In the genomic region with DNA sequence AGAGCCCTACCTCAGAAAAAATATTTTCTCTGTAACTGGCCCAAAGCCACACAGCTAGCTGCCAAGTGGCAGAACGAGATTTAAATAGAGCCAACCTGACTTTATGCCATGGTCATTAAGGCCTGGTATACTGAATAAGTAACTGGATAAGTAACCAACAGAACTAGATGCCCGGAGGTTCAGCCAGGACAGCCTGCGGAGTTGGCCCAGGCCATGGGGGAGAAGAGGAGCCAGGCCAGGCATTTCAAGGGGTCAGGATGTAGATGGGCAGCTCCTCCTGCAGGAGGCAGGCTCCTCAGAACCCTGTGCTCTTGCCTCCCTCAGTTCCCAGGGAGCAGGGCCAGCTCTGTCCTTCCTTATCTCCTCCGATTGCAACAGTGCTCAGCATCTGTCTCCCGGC, we compare ENCODE assay signal across 13 mouse cellular contexts. TPM values are rescaled to one million over a fixed set of nuclear protein-coding genes. Genes with fewer than 3 reads are reported as not detected.
DNase-seq lines count a peak whose midpoint lies in the region; ATAC-seq and TF ChIP-seq lines count a peak whose summit lies in the region.
"Had no signal": no experiment of that assay in that cellular context is flagged by ENCODE, and none has a peak within 500 bp of the region (broad histone marks: within the 10 kb centered on the region; RNA-seq: fewer than 3 reads in every experiment).

No protein-coding gene starts in this region.

- peak; percentile 37 for TF ChIP-seq CTCF in liver, postnatal 0 days (IDR thresholded peaks at IDR 0.05; ENCODE audit: low read depth)
- peak; percentile 45; the same call in 1 of the 2 replicates for TF ChIP-seq CTCF in testis, adult 2 months (IDR thresholded peaks at IDR 0.05; ENCODE audit: control insufficient read depth, insufficient read depth, insufficient replicate concordance, low read depth, low read length)

- peaks cover 6% of the 10 kb centered on the region for H3K4me1 ChIP-seq in liver, postnatal 0 days (ENCODE audit: insufficient read depth)
- peaks cover 15% of the 10 kb centered on the region for H3K4me1 ChIP-seq in liver, embryonic 11.5 days (replicated peaks; ENCODE audit: control insufficient read depth, insufficient read depth, low read length)
- H3K4me1 ChIP-seq in testis, adult 2 months (ENCODE audit: control insufficient read depth, insufficient read depth, low read length), result peaks cover 7% of the 10 kb centered on the region

- no peak overlapping the region for H3K27ac ChIP-seq in liver, postnatal 0 days (ENCODE audit: low read depth)
- H3K27ac ChIP-seq in liver, embryonic 11.5 days (ENCODE audit: low read depth, low read length), result no peak overlapping the region
- H3K27ac ChIP-seq in testis, adult 2 months (ENCODE audit: control insufficient read depth, insufficient read depth, low read depth, low read length), result no peak overlapping the region
- H3K27ac ChIP-seq: embryonic facial prominence, embryonic 10.5 days; limb, embryonic 10.5 days had no signal

- H3K9ac ChIP-seq in liver, postnatal 0 days (replicated peaks), result no peak overlapping the region
- no peak overlapping the region for H3K9ac ChIP-seq in liver, embryonic 11.5 days (ENCODE audit: low read depth, low read length)

- ATAC-seq in liver, postnatal 0 days, result no peak
- ATAC-seq in liver, embryonic 11.5 days (replicated peaks; ENCODE audit: low FRiP score), result no peak
- ATAC-seq: forebrain, embryonic 16.5 days; intestine, embryonic 16.5 days had no signal

- no peaks in the 10 kb centered on the region for H3K27me3 ChIP-seq in liver, postnatal 0 days (ENCODE audit: insufficient read depth, low read length)
- no peaks in the 10 kb centered on the region for H3K27me3 ChIP-seq in liver, embryonic 11.5 days (replicated peaks; ENCODE audit: control insufficient read depth, insufficient read depth, low read length)
- no peaks in the 10 kb centered on the region for H3K27me3 ChIP-seq in testis, adult 2 months (ENCODE audit: control insufficient read depth, insufficient read depth, low read length)

- TF ChIP-seq POLR2A in testis, adult 2 months (IDR thresholded peaks at IDR 0.05; ENCODE audit: control insufficient read depth, low read depth, low read length), result no peak

- DNase-seq in gastrocnemius, adult 18-20 months (ENCODE audit: low spot score), result peak; percentile 77
- no peak for DNase-seq in gastrocnemius, postnatal 4 days (ENCODE audit: low spot score in 2 of 2)
- no peak for DNase-seq in liver, postnatal 0 days
- DNase-seq in liver, embryonic 11.5 days (ENCODE audit: low spot score), result no peak
- peak; percentile 72 for DNase-seq in gastrocnemius, postnatal 25 days
- DNase-seq in right cerebral cortex, postnatal 25 days, result no peak
- DNase-seq: lung, postnatal 14 days had no signal

- TF ChIP-seq EP300 in liver, postnatal 0 days (IDR thresholded peaks at IDR 0.05; ENCODE audit: low read depth), result no peak

- no peaks in the 10 kb centered on the region for H3K36me3 ChIP-seq in liver, postnatal 0 days (replicated peaks; ENCODE audit: insufficient read depth, low read length)
- no peaks in the 10 kb centered on the region for H3K36me3 ChIP-seq in liver, embryonic 11.5 days (ENCODE audit: control insufficient read depth, insufficient read depth, low read length)
- no peaks in the 10 kb centered on the region for H3K36me3 ChIP-seq in testis, adult 2 months (ENCODE audit: control insufficient read depth, insufficient read depth, low read length)
- H3K36me3 ChIP-seq: embryonic facial prominence, embryonic 10.5 days; limb, embryonic 10.5 days had no signal

- H3K9me3 ChIP-seq in liver, postnatal 0 days (ENCODE audit: low read length), result no peaks in the 10 kb centered on the region
- no peaks in the 10 kb centered on the region for H3K9me3 ChIP-seq in liver, embryonic 11.5 days (ENCODE audit: control insufficient read depth, low read length)
- H3K9me3 ChIP-seq: embryonic facial prominence, embryonic 10.5 days; limb, embryonic 10.5 days had no signal

- WGBS in liver, postnatal 0 days (ENCODE audit: insufficient replicate concordance), result 72% methylated on average over 5 of the region's 5 CpGs
- 66% methylated on average over 5 of the region's 5 CpGs for WGBS in liver, embryonic 11.5 days

- H3K4me3 ChIP-seq in liver, postnatal 0 days (ENCODE audit: low read depth, low read length), result no peak overlapping the region
- no peak overlapping the region for H3K4me3 ChIP-seq in liver, embryonic 11.5 days (ENCODE audit: low read depth, low read length)
- H3K4me3 ChIP-seq in testis, adult 2 months (ENCODE audit: control insufficient read depth, low read depth, low read length), result no peak overlapping the region
- H3K4me3 ChIP-seq: embryonic facial prominence, embryonic 10.5 days; limb, embryonic 10.5 days had no signal

- no peak overlapping the region for H3K4me2 ChIP-seq in liver, postnatal 0 days (ENCODE audit: low read depth, low read length)
- H3K4me2 ChIP-seq in liver, embryonic 11.5 days, result no peak overlapping the region

RNA-seq across cellular contexts. Expression of a gene that starts 6.4 kb away (rescaled TPM):
- total RNA-seq in gastrocnemius, adult 18-20 months (2021), result 1 to 10 TPM; 1.2 to 1.3 TPM
- total RNA-seq in gastrocnemius, postnatal 4 days (2021), result 1 to 10 TPM; 4.0 to 4.8 TPM
- polyA plus RNA-seq in liver, postnatal 0 days (2015; fragmentation: Nextera tagmentation; extraction: Ambion mirVana), result 4.3 and 4.9 TPM in 2 replicates
- polyA plus RNA-seq in liver, embryonic 11.5 days (2014; fragmentation: Nextera tagmentation; extraction: Ambion mirVana), result 9.1 TPM in 2 replicates
- 1 to 10 TPM; 1.3 to 1.4 TPM for total RNA-seq in gastrocnemius, postnatal 25 days (2021)
- 16.3 and 16.9 TPM in 2 replicates for polyA plus RNA-seq in testis, adult 2 months (2012; rRNA removed)

RNA-seq across cellular contexts. Expression of a gene that starts 15.3 kb away (rescaled TPM):
- total RNA-seq in gastrocnemius, adult 18-20 months (2021), result 1 to 10 TPM; 4.7 to 6.0 TPM
- 10 to 100 TPM; 68.5 to 82.9 TPM for total RNA-seq in gastrocnemius, postnatal 4 days (2021)
- polyA plus RNA-seq in liver, postnatal 0 days (2015; fragmentation: Nextera tagmentation; extraction: Ambion mirVana), result 28.5 and 28.8 TPM in 2 replicates
- 132 and 155 TPM in 2 replicates for polyA plus RNA-seq in liver, embryonic 11.5 days (2014; fragmentation: Nextera tagmentation; extraction: Ambion mirVana)
- 10 to 100 TPM in 1 of 2 experiments, 1 to 10 TPM in 1; 6.5 to 11.3 TPM for total RNA-seq in gastrocnemius, postnatal 25 days (2021)
- polyA plus RNA-seq in testis, adult 2 months (2012; rRNA removed), result 20.0 and 25.4 TPM in 2 replicates

RNA-seq across cellular contexts. Expression of a gene that starts 54.5 kb away (rescaled TPM):
- 10 to 100 TPM; 62.1 to 62.7 TPM for total RNA-seq in gastrocnemius, adult 18-20 months (2021)
- 10 to 100 TPM; 70.5 to 75.0 TPM for total RNA-seq in gastrocnemius, postnatal 4 days (2021)
- polyA plus RNA-seq in liver, postnatal 0 days (2015; fragmentation: Nextera tagmentation; extraction: Ambion mirVana), result 44.1 and 46.5 TPM in 2 replicates
- polyA plus RNA-seq in liver, embryonic 11.5 days (2014; fragmentation: Nextera tagmentation; extraction: Ambion mirVana), result 175 and 190 TPM in 2 replicates
- total RNA-seq in gastrocnemius, postnatal 25 days (2021), result 10 to 100 TPM; 42.2 to 50.1 TPM
- 19.9 and 21.5 TPM in 2 replicates for polyA plus RNA-seq in testis, adult 2 months (2012; rRNA removed)

RNA-seq across cellular contexts. Expression of a gene that starts 55.0 kb away (rescaled TPM):
- total RNA-seq in gastrocnemius, adult 18-20 months (2021), result 10 to 100 TPM; 10.5 to 12.3 TPM
- total RNA-seq in gastrocnemius, postnatal 4 days (2021), result 10 to 100 TPM; 12.8 to 22.8 TPM
- polyA plus RNA-seq in liver, postnatal 0 days (2015; fragmentation: Nextera tagmentation; extraction: Ambion mirVana), result not detected in 2 replicates
- polyA plus RNA-seq in liver, embryonic 11.5 days (2014; fragmentation: Nextera tagmentation; extraction: Ambion mirVana), result 1.4 and 5.3 TPM in 2 replicates
- 1 to 10 TPM in 1 of 2 experiments, not detected in 1; 6.7 TPM for total RNA-seq in gastrocnemius, postnatal 25 days (2021)
- polyA plus RNA-seq in testis, adult 2 months (2012; rRNA removed), result 5.1 and 5.6 TPM in 2 replicates
- polyA plus RNA-seq: heart, postnatal 0 days had no signal

Comparison
In these comparisons a context has a peak if more than half of its experiments do, and no peak if none do; other contexts are left out.
1. DNase-seq: peak in gastrocnemius, adult 18-20 months (single experiment) and gastrocnemius, postnatal 25 days (single experiment); none in gastrocnemius, postnatal 4 days (0 of 2), liver, postnatal 0 days (single experiment), liver, embryonic 11.5 days (single experiment) and right cerebral cortex, postnatal 25 days (single experiment).
2. RNA of a gene that starts 15.3 kb away (total RNA-seq): 68.5 to 82.9 TPM in gastrocnemius, postnatal 4 days; 6.5 to 11.3 TPM in gastrocnemius, postnatal 25 days and 4.7 to 6.0 TPM in gastrocnemius, adult 18-20 months; every median in the first group is over 4 times any median in the second.